Mouse (Mus musculus) G1E (cell line): ENCODE data around the gene Slc38a5.
"Not testable (repeated sequence)": the region's sequence is repeated elsewhere in the genome, so short reads cannot be mapped to it uniquely, and the experiment has no call there.

Experiments
- CTCF ChIP-seq: IDR thresholded peaks from 2 replicates; pipeline ENCODE4 v1.5.1; 2012; ENCODE audit warnings: low read depth, low read length, inconsistent platforms, mixed read lengths
- GATA1 ChIP-seq: IDR thresholded peaks from 2 replicates; pipeline ENCODE4 v1.6.1; 2012; ENCODE audit warnings: borderline replicate concordance, low read length, inconsistent platforms, mixed read lengths
- POLR2AphosphoS5 ChIP-seq: IDR thresholded peaks from 2 replicates; pipeline ENCODE4 v1.6.1; 2012; ENCODE audit warnings: low read depth, low read length, inconsistent platforms; ENCODE audit not compliant: insufficient replicate concordance
- TAL1 ChIP-seq: conservative IDR thresholded peaks from 2 replicates; pipeline ENCODE4 v1.6.1; 2012; ENCODE audit warnings: low read depth, low read length, inconsistent platforms, mixed read lengths

DNA sequence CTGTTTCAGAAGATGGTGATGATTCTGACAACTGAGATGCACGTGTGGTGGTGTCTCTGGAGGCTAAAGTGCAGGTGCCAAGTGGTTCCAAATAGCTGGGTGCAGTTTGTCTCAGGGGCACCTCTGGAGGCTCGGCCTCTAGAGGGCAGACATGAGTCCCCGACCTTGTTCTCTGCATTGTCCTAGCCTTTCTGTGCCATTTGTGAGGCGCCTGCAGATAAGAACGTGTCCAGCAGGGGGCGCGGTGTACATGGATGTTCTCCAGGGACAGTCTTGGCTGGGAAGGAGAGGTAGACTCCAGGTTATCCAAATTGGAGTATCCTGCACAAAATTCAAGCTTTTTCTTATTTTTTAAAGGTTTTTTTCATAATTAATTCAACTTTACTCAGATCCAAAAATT lies 44.0 kb downstream of the Slc38a5 start:
- peak; percentile 69 for TF ChIP-seq CTCF
- not testable (repeated sequence) for TF ChIP-seq GATA1, TAL1, POLR2AphosphoS5
